In the genomic region with DNA sequence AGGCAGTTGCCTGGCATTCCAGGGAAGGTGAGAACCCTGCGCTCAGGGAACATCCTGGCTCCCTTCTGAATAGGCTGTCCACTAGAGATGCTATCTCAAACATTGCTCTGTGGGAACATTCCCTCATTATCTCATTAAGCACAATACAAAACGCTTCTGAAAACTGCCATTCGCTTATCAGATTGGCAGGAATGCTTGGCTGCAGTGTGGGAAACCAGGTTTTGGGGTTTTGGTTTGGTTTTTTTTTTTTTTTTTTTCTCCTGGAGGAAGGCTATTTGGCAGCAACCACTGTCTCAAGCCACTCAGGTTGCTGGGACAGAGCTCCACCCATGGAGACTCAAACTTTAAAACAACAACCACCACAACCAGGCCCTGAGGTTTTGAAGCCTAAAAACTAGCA, we compare ENCODE assay signal across 24 mouse cellular contexts. TPM values are rescaled to one million over a fixed set of nuclear protein-coding genes. Genes with fewer than 3 reads are reported as not detected.
DNase-seq lines count a peak whose midpoint lies in the region; ATAC-seq and TF ChIP-seq lines count a peak whose summit lies in the region.
"Had no signal": no experiment of that assay in that cellular context is flagged by ENCODE, and none has a peak within 500 bp of the region (broad histone marks: within the 10 kb centered on the region; RNA-seq: fewer than 3 reads in every experiment).

No protein-coding gene starts in this region.

- ATAC-seq in heart, embryonic 12.5 days (ENCODE audit: insufficient number of reproducible peaks, low FRiP score): no peak
- no peak for ATAC-seq in kidney, embryonic 14.5 days (ENCODE audit: low FRiP score, low TSS enrichment)
- no peak for ATAC-seq in megakaryocyte-erythroid progenitor cell, adult 5-6 weeks (replicated peaks; ENCODE audit: low FRiP score, low TSS enrichment, poor library complexity, severe bottlenecking)
- ATAC-seq: forebrain, embryonic 14.5 days; intestine, postnatal 0 days had no signal

- TF ChIP-seq POLR2A in kidney, adult 2 months (IDR thresholded peaks at IDR 0.05; ENCODE audit: low read depth, low read length): no peak

- 23% methylated on average over 3 of the region's 3 CpGs for WGBS in heart, embryonic 12.5 days
- 61% methylated on average over 3 of the region's 3 CpGs for WGBS in kidney, adult 2 months
- WGBS in kidney, embryonic 14.5 days: 52% methylated on average over 3 of the region's 3 CpGs

- peaks cover 32% of the 10 kb centered on the region for H3K4me1 ChIP-seq in heart, embryonic 12.5 days (replicated peaks)
- peaks cover 7% of the 10 kb centered on the region for H3K4me1 ChIP-seq in kidney, adult 2 months (ENCODE audit: control insufficient read depth, insufficient read depth, low read length)
- H3K4me1 ChIP-seq in kidney, embryonic 14.5 days (ENCODE audit: control insufficient read depth, insufficient read depth, low read length): peaks cover 8% of the 10 kb centered on the region

- H3K4me3 ChIP-seq in heart, embryonic 12.5 days: no peak overlapping the region
- H3K4me3 ChIP-seq in kidney, adult 2 months (ENCODE audit: insufficient read depth, low read depth, low read length): no peak overlapping the region
- H3K4me3 ChIP-seq in kidney, embryonic 14.5 days (ENCODE audit: low read length): no peak overlapping the region
- H3K4me3 ChIP-seq: embryonic facial prominence, embryonic 12.5 days; embryonic facial prominence, embryonic 15.5 days; heart, embryonic 15.5 days had no signal

- H3K27me3 ChIP-seq in heart, embryonic 12.5 days (replicated peaks): no peaks in the 10 kb centered on the region
- H3K27me3 ChIP-seq in kidney, adult 2 months (replicated peaks; ENCODE audit: control insufficient read depth, insufficient read depth, low read length): no peaks in the 10 kb centered on the region
- H3K27me3 ChIP-seq in kidney, embryonic 14.5 days (ENCODE audit: control insufficient read depth, insufficient read depth, low read length): no peaks in the 10 kb centered on the region
- H3K27me3 ChIP-seq: embryonic facial prominence, embryonic 12.5 days; embryonic facial prominence, embryonic 15.5 days; heart, embryonic 15.5 days had no signal

- H3K4me2 ChIP-seq in heart, embryonic 12.5 days: no peak overlapping the region
- H3K4me2 ChIP-seq in kidney, embryonic 14.5 days (replicated peaks; ENCODE audit: low read depth, low read length): no peak overlapping the region
- H3K4me2 ChIP-seq: embryonic facial prominence, embryonic 12.5 days; embryonic facial prominence, embryonic 15.5 days; heart, embryonic 15.5 days; hindbrain, embryonic 14.5 days had no signal

- H3K36me3 ChIP-seq in heart, embryonic 12.5 days: no peaks in the 10 kb centered on the region
- H3K36me3 ChIP-seq in kidney, adult 2 months (ENCODE audit: control insufficient read depth, insufficient read depth, low read length): no peaks in the 10 kb centered on the region
- no peaks in the 10 kb centered on the region for H3K36me3 ChIP-seq in kidney, embryonic 14.5 days (ENCODE audit: control insufficient read depth, insufficient read depth, low read length)
- H3K36me3 ChIP-seq: embryonic facial prominence, embryonic 12.5 days; embryonic facial prominence, embryonic 15.5 days; heart, embryonic 15.5 days had no signal

- 0 out of 2 replicates have a peak overlapping the region, but pooled peaks have one; percentile 23 for H3K27ac ChIP-seq in heart, embryonic 12.5 days (ENCODE audit: poor library complexity, severe bottlenecking)
- H3K27ac ChIP-seq in kidney, adult 2 months (ENCODE audit: insufficient read depth, low read depth, low read length): peak overlapping the region; percentile 34; the same call in 1 of the 2 replicates
- H3K27ac ChIP-seq in kidney, embryonic 14.5 days (ENCODE audit: low read depth, low read length): no peak overlapping the region
- H3K27ac ChIP-seq: embryonic facial prominence, embryonic 12.5 days; embryonic facial prominence, embryonic 15.5 days; heart, embryonic 15.5 days; hindbrain, embryonic 14.5 days had no signal

- no peak overlapping the region for H3K9ac ChIP-seq in heart, embryonic 12.5 days
- no peak overlapping the region for H3K9ac ChIP-seq in kidney, embryonic 14.5 days (ENCODE audit: low read depth, low read length)
- H3K9ac ChIP-seq: embryonic facial prominence, embryonic 12.5 days; embryonic facial prominence, embryonic 15.5 days; heart, embryonic 15.5 days; hindbrain, embryonic 14.5 days had no signal

- H3K9me3 ChIP-seq in heart, embryonic 12.5 days (replicated peaks): no peaks in the 10 kb centered on the region
- no peaks in the 10 kb centered on the region for H3K9me3 ChIP-seq in kidney, embryonic 14.5 days (ENCODE audit: control insufficient read depth, low read length)
- H3K9me3 ChIP-seq: embryonic facial prominence, embryonic 12.5 days; embryonic facial prominence, embryonic 15.5 days; heart, embryonic 15.5 days had no signal

- intact Hi-C loops in heart, postnatal 10 days (cut with DNase I): loop anchor here (5.0 kb wide), 3 partner anchors 73 to 108 kb away; no protein-coding TSS in a partner anchor

- DNase-seq in heart, postnatal 10 days: no peak
- no peak for DNase-seq in kidney, adult 2 months
- peak; percentile 53 for DNase-seq in MN1 (ENCODE audit: low spot score)
- DNase-seq: adrenal gland, adult 2 months; adrenal gland, postnatal 14 days; cerebellum, adult 11 months; cerebellum, adult 2 months; cerebellum, adult 9-11 months; cerebellum, postnatal 25 days; gastrocnemius, postnatal 25 days; heart, adult 18-20 months; heart, postnatal 4 days; kidney, adult 8-10 months had no signal

- no peak for TF ChIP-seq CTCF in kidney, adult 2 months (conservative IDR thresholded peaks at IDR 0.05; ENCODE audit: insufficient read depth, insufficient read length, low read depth, low read length)

RNA-seq across cellular contexts. Expression of a gene that starts 22.2 kb away (rescaled TPM):
- polyA plus RNA-seq in heart, embryonic 12.5 days (2016; fragmentation: Nextera tagmentation; extraction: Ambion mirVana): 21.1 and 22.1 TPM in 2 replicates
- 10 to 100 TPM; 14.0 to 15.5 TPM for total RNA-seq in heart, postnatal 10 days (2021)
- polyA plus RNA-seq in kidney, adult 2 months (2012; rRNA removed): 22.9 and 23.7 TPM in 2 replicates
- 24.9 and 28.9 TPM in 2 replicates for polyA plus RNA-seq in kidney, embryonic 14.5 days (2014; fragmentation: Nextera tagmentation; extraction: Ambion mirVana)
- 30.6 and 34.8 TPM in 2 replicates for total RNA-seq in megakaryocyte-erythroid progenitor cell, adult 5-6 weeks (2014; fragmentation: Nextera tagmentation)
- 30.5 and 45.8 TPM in 2 replicates for total RNA-seq in megakaryocyte-erythroid progenitor cell, adult 5-6 weeks (2017)

RNA-seq across cellular contexts. Expression of a gene that starts 25.0 kb away (rescaled TPM):
- polyA plus RNA-seq in heart, embryonic 12.5 days (2016; fragmentation: Nextera tagmentation; extraction: Ambion mirVana): 533 and 538 TPM in 2 replicates
- 100 to 1,000 TPM; 119 to 132 TPM for total RNA-seq in heart, postnatal 10 days (2021)
- polyA plus RNA-seq in kidney, adult 2 months (2012; rRNA removed): 148 and 152 TPM in 2 replicates
- polyA plus RNA-seq in kidney, embryonic 14.5 days (2014; fragmentation: Nextera tagmentation; extraction: Ambion mirVana): 257 and 276 TPM in 2 replicates
- 157 and 169 TPM in 2 replicates for total RNA-seq in megakaryocyte-erythroid progenitor cell, adult 5-6 weeks (2014; fragmentation: Nextera tagmentation)
- total RNA-seq in megakaryocyte-erythroid progenitor cell, adult 5-6 weeks (2017): 31.3 and 51.3 TPM in 2 replicates

RNA-seq across cellular contexts. Expression of a gene that starts 42.7 kb away (rescaled TPM):
- polyA plus RNA-seq in heart, embryonic 12.5 days (2016; fragmentation: Nextera tagmentation; extraction: Ambion mirVana): 1.0 and 1.2 TPM in 2 replicates
- not detected for total RNA-seq in heart, postnatal 10 days (2021)
- 0.09 and 0.23 TPM in 2 replicates for polyA plus RNA-seq in kidney, adult 2 months (2012; rRNA removed)
- 0.39 TPM in 1 of 2 replicates, not detected in the other for polyA plus RNA-seq in kidney, embryonic 14.5 days (2014; fragmentation: Nextera tagmentation; extraction: Ambion mirVana)
- total RNA-seq in megakaryocyte-erythroid progenitor cell, adult 5-6 weeks (2014; fragmentation: Nextera tagmentation): not detected in 2 replicates
- not detected in 2 replicates for total RNA-seq in megakaryocyte-erythroid progenitor cell, adult 5-6 weeks (2017)
- total RNA-seq: adrenal gland, adult 2 months; common myeloid progenitor, adult 5-6 weeks; gastrocnemius, adult 8-10 months; gastrocnemius, postnatal 25 days; heart, adult 18-20 months had no signal

RNA-seq across cellular contexts. Expression of a gene that starts 43.5 kb away (rescaled TPM):
- polyA plus RNA-seq in heart, embryonic 12.5 days (2016; fragmentation: Nextera tagmentation; extraction: Ambion mirVana): 0.85 and 1.1 TPM in 2 replicates
- total RNA-seq in heart, postnatal 10 days (2021): 1 to 10 TPM; 1.5 to 2.0 TPM
- 7.9 and 9.7 TPM in 2 replicates for polyA plus RNA-seq in kidney, adult 2 months (2012; rRNA removed)
- 1.6 and 2.1 TPM in 2 replicates for polyA plus RNA-seq in kidney, embryonic 14.5 days (2014; fragmentation: Nextera tagmentation; extraction: Ambion mirVana)
- 0.67 and 1.1 TPM in 2 replicates for total RNA-seq in megakaryocyte-erythroid progenitor cell, adult 5-6 weeks (2014; fragmentation: Nextera tagmentation)
- 0.04 TPM in 1 of 2 replicates, not detected in the other for total RNA-seq in megakaryocyte-erythroid progenitor cell, adult 5-6 weeks (2017)
